Mouse (Mus musculus): ENCODE measurements around the gene Lmna. TPM values are rescaled to one million over a fixed set of nuclear protein-coding genes. Genes with fewer than 3 reads are reported as not detected.

The Lmna gene
- polyA plus RNA-seq, 1 experiment from 2014 or later = 62.3 TPM

DNA sequence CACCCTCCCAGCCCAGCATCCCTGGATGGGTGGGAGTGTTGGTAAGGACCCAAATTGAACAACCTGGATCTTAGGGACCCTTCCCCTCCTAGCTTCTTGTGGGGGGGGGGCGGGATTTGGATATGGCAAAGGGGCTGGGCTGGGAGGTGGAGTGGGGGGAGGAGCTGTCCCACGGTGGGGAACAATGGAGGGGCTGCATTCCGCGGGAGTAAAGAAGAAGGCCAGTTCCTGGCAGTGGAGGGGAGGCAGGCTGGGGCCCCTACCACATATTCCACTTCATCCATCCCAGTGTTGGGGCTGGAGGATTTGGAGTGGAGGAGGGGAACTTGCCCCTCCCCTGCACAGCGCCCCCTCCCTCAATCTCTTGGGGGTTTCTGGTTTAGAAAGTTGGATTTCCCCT is 23.9 kb upstream of the Lmna start:
- Histone ChIP-seq H3K27ac (ENCODE audit: low read depth, low read length) (peak overlapping the region; percentile 96), H3K27me3 (replicated peaks; ENCODE audit: control insufficient read depth, insufficient read depth, low read length) (no peaks in the 10 kb centered on the region), H3K36me3 (ENCODE audit: control insufficient read depth, insufficient read depth, low read length) (peaks cover 20% of the 10 kb centered on the region), H3K9ac (ENCODE audit: low read depth, low read length) (peak overlapping the region; percentile 98), H3K4me3 (ENCODE audit: low read length) (peak overlapping the region; percentile 75), H3K4me2 (ENCODE audit: low read length) (peak overlapping the region; percentile 64), H3K9me3 (ENCODE audit: control insufficient read depth, low read length) (no peaks in the 10 kb centered on the region), H3K4me1 (ENCODE audit: control insufficient read depth, insufficient read depth, low read depth, low read length) (peaks cover 62% of the 10 kb centered on the region)
- no peak for ATAC-seq
- WGBS = 4% methylated on average over 4 of the region's 5 CpGs

DNA sequence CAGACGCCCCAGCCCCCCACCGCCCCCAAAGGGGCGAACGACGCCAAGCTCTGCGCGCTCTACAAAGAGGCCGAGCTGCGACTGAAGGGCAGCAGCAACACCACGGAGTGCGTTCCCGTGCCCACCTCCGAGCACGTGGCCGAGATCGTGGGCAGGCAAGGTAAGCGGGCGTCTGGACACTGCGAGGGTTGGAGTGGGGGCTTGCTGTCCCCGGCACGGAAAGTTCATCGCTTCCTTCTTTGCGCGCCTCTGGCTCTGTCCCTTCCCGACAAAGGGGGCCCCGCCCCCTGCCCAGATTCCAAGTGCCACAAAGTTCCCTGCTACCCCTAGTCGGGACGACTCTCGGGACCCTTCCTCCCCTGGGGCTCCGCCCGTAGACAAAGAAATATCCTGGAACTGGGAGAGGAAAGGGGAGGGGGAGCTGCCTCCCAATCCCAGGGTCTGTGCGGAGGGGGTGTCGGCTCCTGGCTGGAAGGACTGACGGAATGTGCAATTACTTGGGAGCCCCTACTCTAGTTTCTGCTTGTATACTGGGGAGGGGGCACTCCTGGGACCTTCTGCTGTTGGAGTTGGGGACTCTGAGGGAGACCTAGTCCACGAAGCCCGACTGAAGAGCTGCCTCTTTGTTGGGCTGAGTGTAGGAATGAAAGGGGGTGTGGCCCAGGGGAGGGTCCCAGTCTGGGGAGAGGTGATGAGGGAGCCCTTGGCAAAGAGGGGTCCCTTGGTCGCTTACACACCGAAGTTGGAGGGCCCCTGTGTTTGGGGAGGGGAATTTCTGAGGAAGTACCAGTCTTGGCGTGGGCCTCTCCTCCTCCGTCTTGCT is 23.1 kb upstream of the Lmna start:
- peaks cover 14% of the 10 kb centered on the region for H3K36me3 ChIP-seq (ENCODE audit: control insufficient read depth, insufficient read depth, low read length)
- H3K9me3 ChIP-seq (ENCODE audit: control insufficient read depth, low read length) = no peaks in the 10 kb centered on the region
- peak overlapping the region; percentile 75 for H3K4me3 ChIP-seq (ENCODE audit: low read length)
- peak overlapping the region; percentile 98 for H3K9ac ChIP-seq (ENCODE audit: low read depth, low read length)
- peaks cover 60% of the 10 kb centered on the region for H3K4me1 ChIP-seq (ENCODE audit: control insufficient read depth, insufficient read depth, low read depth, low read length)
- peak; percentile 18 for ATAC-seq
- peak overlapping the region; percentile 96 for H3K27ac ChIP-seq (ENCODE audit: low read depth, low read length)
- no peaks in the 10 kb centered on the region for H3K27me3 ChIP-seq (replicated peaks; ENCODE audit: control insufficient read depth, insufficient read depth, low read length)
- peak overlapping the region; percentile 64 for H3K4me2 ChIP-seq (ENCODE audit: low read length)
- WGBS = under 1% methylated on average over 34 of the region's 40 CpGs

DNA sequence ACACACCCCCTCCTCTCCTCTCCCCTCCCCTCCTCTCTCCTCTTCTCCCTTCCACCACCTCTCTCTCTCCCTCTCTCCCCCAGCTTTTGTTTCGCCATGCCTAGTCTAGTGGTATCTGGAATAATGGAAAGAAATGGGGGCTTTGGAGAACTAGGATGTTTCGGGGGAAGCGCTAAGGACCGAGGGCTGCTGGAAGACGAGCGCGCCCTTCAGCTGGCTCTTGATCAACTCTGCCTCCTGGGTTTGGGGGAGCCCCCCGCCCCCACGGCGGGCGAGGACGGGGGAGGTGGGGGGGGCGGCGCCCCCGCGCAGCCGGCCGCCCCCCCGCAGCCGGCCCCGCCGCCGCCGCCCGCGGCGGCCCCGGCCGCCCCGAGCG is 22.5 kb upstream of the Lmna start, which contains the start of gene Mex3a:
Mex3a (plus strand) TSS at position 97 of the 376 bp plus-strand sequence.
- Histone ChIP-seq H3K9me3 (ENCODE audit: control insufficient read depth, low read length) (no peaks in the 10 kb centered on the region), H3K9ac (ENCODE audit: low read depth, low read length) (peak within 1 kb of the TSS; percentile 98), H3K27ac (ENCODE audit: low read depth, low read length) (peak within 1 kb of the TSS; percentile 96), H3K4me1 (ENCODE audit: control insufficient read depth, insufficient read depth, low read depth, low read length) (peaks cover 66% of the 10 kb centered on the region), H3K36me3 (ENCODE audit: control insufficient read depth, insufficient read depth, low read length) (peaks cover 9% of the 10 kb centered on the region), H3K4me2 (ENCODE audit: low read length) (peak within 1 kb of the TSS; percentile 64), H3K27me3 (replicated peaks; ENCODE audit: control insufficient read depth, insufficient read depth, low read length) (no peaks in the 10 kb centered on the region), H3K4me3 (ENCODE audit: low read length) (peak within 1 kb of the TSS; percentile 75)
- under 1% methylated on average over 12 of the region's 31 CpGs for WGBS
- no peak for ATAC-seq

DNA sequence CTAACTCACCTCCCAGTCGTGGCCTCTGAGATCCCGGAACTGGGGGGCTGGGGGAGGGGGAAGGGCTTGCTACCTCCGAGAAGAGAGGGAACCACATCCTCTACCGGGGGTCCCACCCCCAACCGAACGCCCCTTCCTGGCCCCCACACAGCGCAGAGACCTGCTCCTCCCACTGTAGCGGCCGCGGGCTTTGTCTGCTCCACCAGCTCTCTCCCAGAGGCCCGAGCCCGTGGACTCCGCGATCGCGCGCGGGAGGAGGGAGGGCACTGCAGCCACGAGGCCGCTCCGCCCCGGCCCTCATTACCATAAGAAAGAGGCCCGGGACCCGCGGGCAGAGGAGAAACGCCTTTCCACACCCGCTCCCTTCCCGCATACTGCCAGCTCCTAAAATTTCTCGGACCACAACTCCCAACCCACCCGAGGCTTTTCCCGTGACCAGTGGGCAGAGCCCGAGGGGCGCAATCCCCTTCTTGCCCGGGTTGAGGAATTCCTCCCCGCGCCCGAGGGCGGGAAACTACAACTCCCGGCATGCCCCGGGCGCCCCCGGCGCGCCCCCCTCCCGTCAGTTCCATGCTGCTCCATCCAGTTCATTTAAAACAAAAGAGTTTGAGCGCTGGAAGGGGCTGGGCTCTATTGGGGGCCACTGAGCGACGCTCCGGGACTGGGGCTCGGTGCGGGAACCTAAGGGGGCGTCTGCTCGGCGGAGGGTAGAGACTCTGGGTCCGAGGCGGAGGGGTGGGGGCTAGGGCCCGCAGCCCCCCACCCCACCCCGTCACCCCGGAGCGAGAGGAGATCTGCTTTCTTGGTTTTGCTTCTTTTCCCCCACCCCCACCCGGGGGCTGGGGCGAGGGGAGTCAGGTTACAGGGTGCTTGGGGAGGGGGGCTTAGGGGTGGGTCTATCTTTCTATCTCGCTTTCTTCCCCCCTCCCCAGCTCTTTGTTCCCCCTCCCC is 21.9 kb upstream of the Lmna start:
- ATAC-seq = peak; percentile 84
- Histone ChIP-seq H3K4me1 (ENCODE audit: control insufficient read depth, insufficient read depth, low read depth, low read length) (peaks cover 60% of the 10 kb centered on the region), H3K9me3 (ENCODE audit: control insufficient read depth, low read length) (no peaks in the 10 kb centered on the region), H3K27ac (ENCODE audit: low read depth, low read length) (peak overlapping the region; percentile 96), H3K4me2 (ENCODE audit: low read length) (peak overlapping the region; percentile 64), H3K9ac (ENCODE audit: low read depth, low read length) (peak overlapping the region; percentile 98), H3K36me3 (ENCODE audit: control insufficient read depth, insufficient read depth, low read length) (peaks cover 3% of the 10 kb centered on the region), H3K27me3 (replicated peaks; ENCODE audit: control insufficient read depth, insufficient read depth, low read length) (no peaks in the 10 kb centered on the region), H3K4me3 (ENCODE audit: low read length) (peak overlapping the region; percentile 75)
- under 1% methylated on average over 49 of the region's 63 CpGs for WGBS

DNA sequence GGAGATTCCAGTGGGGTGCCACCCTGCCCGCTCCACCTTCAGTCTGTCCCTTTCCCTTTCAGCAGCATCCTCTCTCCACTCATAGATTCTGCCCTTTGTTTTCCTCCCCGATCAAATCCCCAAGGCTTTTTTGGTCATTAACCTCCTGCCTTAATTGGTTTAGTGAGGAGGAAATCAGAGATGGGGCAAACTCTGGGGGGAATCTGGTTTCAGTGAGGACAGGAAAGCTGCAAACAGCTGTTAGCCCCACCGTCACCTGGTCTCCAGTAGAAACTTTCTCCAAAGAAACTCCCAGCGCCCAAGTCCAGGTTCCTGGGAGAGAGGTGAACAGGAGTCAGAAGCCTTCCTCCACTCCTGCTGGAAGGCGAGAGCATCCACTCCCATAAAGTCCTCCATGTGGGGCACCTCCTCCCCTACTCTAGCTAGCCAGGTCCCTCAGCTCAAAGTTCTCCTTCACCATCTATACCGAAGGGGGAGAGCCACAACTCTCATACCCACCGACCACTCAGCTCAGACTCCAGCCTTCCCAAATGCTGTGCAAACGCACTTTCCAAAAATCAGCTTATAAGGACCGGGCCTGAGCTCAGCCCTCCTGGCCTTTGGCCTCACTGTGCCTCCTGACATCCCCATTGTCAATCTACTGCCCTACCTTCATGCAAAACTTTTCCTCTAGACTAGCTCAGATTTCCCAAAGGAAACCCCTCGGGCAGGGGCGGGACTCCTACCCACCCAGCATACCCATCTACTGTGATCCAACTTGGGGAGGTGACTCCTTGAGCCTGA is 20.5 kb upstream of the Lmna start:
- peaks cover 54% of the 10 kb centered on the region for H3K4me1 ChIP-seq (ENCODE audit: control insufficient read depth, insufficient read depth, low read depth, low read length)

DNA sequence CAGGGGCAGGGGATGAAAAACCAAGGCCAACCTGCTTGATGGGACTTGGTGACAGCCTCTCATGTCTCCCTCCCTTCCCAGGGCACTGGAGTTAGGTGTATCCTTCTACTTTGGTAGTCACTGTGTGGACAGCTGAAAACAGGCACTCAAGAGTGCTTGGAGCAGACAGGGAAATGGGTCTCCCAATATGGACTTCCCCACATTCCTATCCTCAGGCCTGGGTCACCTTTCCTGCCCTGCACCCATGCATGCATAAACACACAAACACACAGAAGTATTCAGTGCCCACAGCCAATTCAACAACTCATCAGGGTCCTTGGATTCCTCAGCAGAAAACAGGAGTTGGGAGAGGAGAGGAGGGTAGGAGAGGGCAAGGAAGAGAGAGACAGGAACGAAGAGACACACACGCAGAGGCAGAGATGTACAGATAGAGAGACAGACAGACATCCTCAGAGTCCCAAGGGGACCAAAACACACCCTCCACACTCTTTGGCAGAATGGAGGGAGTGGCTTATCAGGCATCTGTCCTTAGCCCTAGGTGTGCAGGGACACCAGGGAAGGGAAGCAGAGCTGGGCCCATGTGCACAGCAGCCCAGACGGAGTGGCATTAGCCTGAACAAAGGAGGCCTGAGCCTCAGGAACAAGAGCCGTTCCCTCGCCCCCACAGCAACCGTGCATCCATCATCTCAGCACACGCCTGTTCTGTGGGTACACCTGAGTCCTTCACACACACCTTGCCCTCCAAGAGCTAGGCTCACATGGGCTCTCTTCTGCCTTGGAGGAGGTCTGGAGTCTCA is 19.6 kb upstream of the Lmna start:
- Histone ChIP-seq H3K9ac (ENCODE audit: low read depth, low read length) (peak overlapping the region; percentile 53), H3K27ac (ENCODE audit: low read depth, low read length) (peak overlapping the region; percentile 19), H3K4me2 (ENCODE audit: low read length) (peak overlapping the region; percentile 64), H3K27me3 (replicated peaks; ENCODE audit: control insufficient read depth, insufficient read depth, low read length) (no peaks in the 10 kb centered on the region), H3K4me3 (ENCODE audit: low read length) (peak overlapping the region; percentile 75), H3K4me1 (ENCODE audit: control insufficient read depth, insufficient read depth, low read depth, low read length) (peaks cover 45% of the 10 kb centered on the region), H3K9me3 (ENCODE audit: control insufficient read depth, low read length) (no peaks in the 10 kb centered on the region), H3K36me3 (ENCODE audit: control insufficient read depth, insufficient read depth, low read length) (no peaks in the 10 kb centered on the region)
- no peak for ATAC-seq
- WGBS = 23% methylated on average over 7 of the region's 7 CpGs

More for the DNA sequence above, 20.5 kb upstream of the Lmna start:
- WGBS = 12% methylated on average over 11 of the region's 11 CpGs
- peak overlapping the region; percentile 53 for H3K9ac ChIP-seq (ENCODE audit: low read depth, low read length)
- H3K27ac ChIP-seq (ENCODE audit: low read depth, low read length) = peak overlapping the region; percentile 19
- H3K4me2 ChIP-seq (ENCODE audit: low read length) = peak overlapping the region; percentile 64
- peak overlapping the region; percentile 75 for H3K4me3 ChIP-seq (ENCODE audit: low read length)
- no peaks in the 10 kb centered on the region for H3K9me3 ChIP-seq (ENCODE audit: control insufficient read depth, low read length)
- H3K27me3 ChIP-seq (replicated peaks; ENCODE audit: control insufficient read depth, insufficient read depth, low read length) = no peaks in the 10 kb centered on the region
- ATAC-seq = no peak
- H3K36me3 ChIP-seq (ENCODE audit: control insufficient read depth, insufficient read depth, low read length) = no peaks in the 10 kb centered on the region

DNA sequence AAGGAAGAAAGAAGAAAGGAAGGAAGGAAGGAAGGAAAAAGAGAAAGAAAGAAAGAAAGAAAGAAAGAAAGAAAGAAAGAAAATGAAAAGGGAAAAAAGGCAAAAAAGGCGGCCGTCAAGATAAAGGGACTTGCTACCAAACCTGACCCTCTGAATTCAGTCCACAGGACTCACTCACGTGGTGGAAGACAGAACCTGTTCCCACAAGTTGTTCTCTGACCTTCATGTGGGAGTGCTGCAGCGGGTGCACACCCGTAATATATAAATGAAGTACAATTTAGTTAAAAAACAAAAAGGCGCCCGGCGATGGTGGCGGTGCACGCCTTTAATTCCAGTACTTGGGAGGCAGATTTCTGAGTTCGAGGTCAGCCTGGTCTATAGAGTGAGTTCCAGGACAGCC is 18.9 kb upstream of the Lmna start:
- Histone ChIP-seq H3K27me3 (replicated peaks; ENCODE audit: control insufficient read depth, insufficient read depth, low read length) (no peaks in the 10 kb centered on the region), H3K4me3 (ENCODE audit: low read length) (no peak overlapping the region), H3K9me3 (ENCODE audit: control insufficient read depth, low read length) (no peaks in the 10 kb centered on the region), H3K36me3 (ENCODE audit: control insufficient read depth, insufficient read depth, low read length) (no peaks in the 10 kb centered on the region), H3K27ac (ENCODE audit: low read depth, low read length) (no peak overlapping the region), H3K4me2 (ENCODE audit: low read length) (no peak overlapping the region), H3K9ac (ENCODE audit: low read depth, low read length) (no peak overlapping the region), H3K4me1 (ENCODE audit: control insufficient read depth, insufficient read depth, low read depth, low read length) (peaks cover 37% of the 10 kb centered on the region)
- ATAC-seq = no peak
- WGBS = 82% methylated on average over 11 of the region's 11 CpGs

DNA sequence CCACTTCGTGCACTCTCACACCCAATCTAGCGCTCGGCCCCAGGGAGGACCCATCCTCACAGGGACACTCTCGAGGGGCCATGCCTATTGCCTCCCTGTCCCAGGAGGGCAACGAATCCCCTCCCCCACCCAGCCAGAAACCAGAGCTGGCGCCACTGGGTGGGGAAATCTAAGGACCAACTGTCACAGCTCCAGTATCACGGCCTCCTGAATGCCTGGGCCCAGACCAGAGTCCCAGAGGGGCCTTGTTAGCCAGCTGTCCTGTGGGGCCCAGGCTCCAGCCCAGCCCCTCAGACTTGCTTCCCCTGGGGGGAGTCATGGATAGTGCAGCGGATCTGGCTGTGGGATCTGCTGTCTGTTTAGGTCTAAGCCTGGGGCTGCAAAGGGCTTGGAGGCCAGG is 17.8 kb upstream of the Lmna start:
- H3K4me1 ChIP-seq (ENCODE audit: control insufficient read depth, insufficient read depth, low read depth, low read length) = peaks cover 35% of the 10 kb centered on the region
- H3K9ac ChIP-seq (ENCODE audit: low read depth, low read length) = peak overlapping the region; percentile 45
- H3K9me3 ChIP-seq (ENCODE audit: control insufficient read depth, low read length) = no peaks in the 10 kb centered on the region
- H3K36me3 ChIP-seq (ENCODE audit: control insufficient read depth, insufficient read depth, low read length) = no peaks in the 10 kb centered on the region
- H3K27ac ChIP-seq (ENCODE audit: low read depth, low read length) = no peak overlapping the region; the same call in 1 of the 2 replicates
- H3K4me2 ChIP-seq (ENCODE audit: low read length) = peak overlapping the region; percentile 2; the same call in 1 of the 2 replicates
- WGBS = 25% methylated on average over 8 of the region's 8 CpGs
- H3K27me3 ChIP-seq (replicated peaks; ENCODE audit: control insufficient read depth, insufficient read depth, low read length) = no peaks in the 10 kb centered on the region
- no peak for ATAC-seq
- H3K4me3 ChIP-seq (ENCODE audit: low read length) = no peak overlapping the region

Data from hindbrain, embryonic 16.5 days (tissue).